Mouse (Mus musculus): ENCODE results near the gene Lzts2.
A peak's percentile ranks its signal among the peaks of the same experiment; 100 is the strongest.

Lzts2 gene

GRCm38 (mm10) chr19:45003740-45004516, 10.3 kb upstream of the Lzts2 start:
- DNase-seq, result no peak

- DNase-seq, result peak; percentile 54
Observed at GRCm38 (mm10) chr19:45005444-45005843, 8.8 kb upstream of the Lzts2 start, which contains the start of gene Twnk. Twnk (plus strand) TSS chr19:45005663.

GRCm38 (mm10) chr19:45005957-45006712, 8.1 kb upstream of the Lzts2 start, which contains the start of gene Mrpl43:
Mrpl43 (minus strand) TSS chr19:45006442.
- peak; percentile 96 for DNase-seq

- DNase-seq, result no peak
Observed at GRCm38 (mm10) chr19:45007021-45007420, 7.2 kb upstream of the Lzts2 start.

GRCm38 (mm10) chr19:45007425-45008191, 6.6 kb upstream of the Lzts2 start:
- DNase-seq, result no peak

GRCm38 (mm10) chr19:45010646-45011045, 3.6 kb upstream of the Lzts2 start:
- no peak for DNase-seq

- DNase-seq, result no peak
Observed at GRCm38 (mm10) chr19:45012219-45012618, 2.0 kb upstream of the Lzts2 start.

GRCm38 (mm10) chr19:45012636-45013035, 1.6 kb upstream of the Lzts2 start:
- DNase-seq, result no peak

- DNase-seq, result no peak
Observed at GRCm38 (mm10) chr19:45013581-45014225, 511 bp upstream of the Lzts2 start.

- DNase-seq, result peak; percentile 46
Observed at GRCm38 (mm10) chr19:45014981-45015402, 778 bp downstream of the Lzts2 start.

- peak; percentile 85 for DNase-seq
Observed at GRCm38 (mm10) chr19:45015518-45016281, 1.5 kb downstream of the Lzts2 start.

- DNase-seq, result no peak
Observed at GRCm38 (mm10) chr19:45016341-45017215, 2.4 kb downstream of the Lzts2 start.

- peak; percentile 44 for DNase-seq
Observed at GRCm38 (mm10) chr19:45017216-45017771, 3.1 kb downstream of the Lzts2 start.

GRCm38 (mm10) chr19:45017909-45018308, 3.7 kb downstream of the Lzts2 start:
- peak; percentile 48 for DNase-seq

- no peak for DNase-seq
Observed at GRCm38 (mm10) chr19:45018351-45018831, 4.2 kb downstream of the Lzts2 start.

GRCm38 (mm10) chr19:45020348-45020747, 6.1 kb downstream of the Lzts2 start:
- no peak for DNase-seq

GRCm38 (mm10) chr19:45021362-45021761, 7.1 kb downstream of the Lzts2 start:
- no peak for DNase-seq

- no peak for DNase-seq
Observed at GRCm38 (mm10) chr19:45023993-45024392, 9.8 kb downstream of the Lzts2 start.

GRCm38 (mm10) chr19:45024775-45025174, 10.6 kb downstream of the Lzts2 start:
- DNase-seq, result no peak

- no peak for DNase-seq
Observed at GRCm38 (mm10) chr19:45025937-45026568, 11.8 kb downstream of the Lzts2 start.
